Mouse (Mus musculus) heart, embryonic 13.5 days (tissue): ENCODE measurements around the gene Ap1m1. TPM values are rescaled to one million over a fixed set of nuclear protein-coding genes. Genes with fewer than 3 reads are reported as not detected.

ENCODE experiments used
- ATAC-seq: fragments of 200-750 bp; cut with Nextera tagmentation; 2 replicates; pipeline ENCODE4 v1.8.0; 2017; ENCODE audit warnings: moderate TSS enrichment; ENCODE audit not compliant: insufficient number of reproducible peaks, low FRiP score, low TSS enrichment; ENCODE audit errors: extremely low read depth
- H3K27ac ChIP-seq: fragments of 300-500 bp; sonication (generic); replicated peaks from 2 replicates; pipeline ENCODE4 v1.5.1; 2015; ENCODE audit warnings: moderate library complexity, mild to moderate bottlenecking, inconsistent platforms
- H3K27me3 ChIP-seq: fragments of 300-500 bp; sonication (generic); replicated peaks from 2 replicates; pipeline ENCODE4 v1.6.1; 2015; ENCODE audit warnings: mild to moderate bottlenecking, inconsistent platforms
- H3K36me3 ChIP-seq: fragments of 300-500 bp; sonication (generic); 2 replicates; pipeline ENCODE4 v1.6.1; 2015; ENCODE audit warnings: mild to moderate bottlenecking, inconsistent platforms
- H3K4me1 ChIP-seq: fragments of 300-500 bp; sonication (generic); 2 replicates; pipeline ENCODE4 v1.6.1; 2015; ENCODE audit warnings: inconsistent platforms
- H3K4me2 ChIP-seq: fragments of 300-500 bp; sonication (generic); 2 replicates; pipeline ENCODE4 v1.6.1; 2015; ENCODE audit warnings: inconsistent platforms, mild to moderate bottlenecking, moderate library complexity
- H3K4me3 ChIP-seq: fragments of 300-500 bp; sonication (generic); 2 replicates; pipeline ENCODE4 v1.5.1; 2015; ENCODE audit warnings: moderate library complexity, mild to moderate bottlenecking, inconsistent platforms
- H3K9ac ChIP-seq: fragments of 300-500 bp; sonication (generic); 2 replicates; pipeline ENCODE4 v1.6.1; 2015; ENCODE audit warnings: inconsistent platforms, mild to moderate bottlenecking, moderate library complexity
- H3K9me3 ChIP-seq: fragments of 300-500 bp; sonication (generic); 2 replicates; pipeline ENCODE4 v1.6.1; 2016; ENCODE audit warnings: inconsistent platforms
- WGBS: fragments of 180-500 bp; shearing (Covaris S2); methylation state at CpG from one replicate; pipeline ENCODE4 v1.1.7; 2015; ENCODE audit warnings: mixed read lengths; 5-methylcytosine and 5-hydroxymethylcytosine counted together
- polyA plus RNA-seq: library from polyadenylated mRNA; unstranded; fragments of >200 nt; fragmentation: Nextera tagmentation; extraction: Ambion mirVana; gene quantifications from 2 replicates; pipeline ENCODE4 v1.2.1, GENCODE M21; 2015

The Ap1m1 gene
- polyA plus RNA-seq, 1 experiment from 2014 or later = 107 TPM

GRCm38 (mm10) chr8:72295679-72296078 is 55.9 kb downstream of the Ap1m1 start:
- 6% methylated on average over 8 of the region's 8 CpGs for WGBS

DNA sequence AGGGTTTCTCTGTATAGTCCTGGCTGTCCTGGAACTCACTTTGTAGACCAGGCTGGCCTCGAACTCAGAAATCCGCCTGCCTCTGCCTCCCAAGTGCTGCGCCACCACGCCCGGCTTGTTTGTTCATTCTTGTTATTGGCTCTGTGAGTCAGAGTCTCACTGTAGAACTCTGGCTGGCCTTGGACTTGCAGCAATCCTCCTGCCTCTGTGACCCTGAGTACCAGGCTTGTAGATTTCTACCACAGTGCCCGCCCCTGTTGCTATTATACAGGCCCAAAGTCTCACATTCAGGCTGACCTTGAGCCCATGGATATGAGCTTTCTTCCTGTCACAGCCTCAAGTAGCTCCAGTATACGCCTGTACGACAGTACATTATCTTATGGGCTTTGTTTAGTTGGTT is 56.7 kb downstream of the Ap1m1 start:
- Histone ChIP-seq H3K27me3 (no peaks in the 10 kb centered on the region), H3K9me3 (no peaks in the 10 kb centered on the region), H3K9ac (no peak overlapping the region), H3K4me2 (no peak overlapping the region), H3K4me3 (no peak overlapping the region), H3K4me1 (peaks cover 31% of the 10 kb centered on the region), H3K27ac (peak overlapping the region; percentile 96), H3K36me3 (no peaks in the 10 kb centered on the region)
- no peak for ATAC-seq
- WGBS = 80% methylated on average over 8 of the region's 8 CpGs

More at GRCm38 (mm10) chr8:72295679-72296078, 55.9 kb downstream of the Ap1m1 start:
- Histone ChIP-seq H3K4me2 (peak overlapping the region; percentile 3), H3K36me3 (no peaks in the 10 kb centered on the region), H3K9me3 (no peaks in the 10 kb centered on the region), H3K4me1 (peaks cover 31% of the 10 kb centered on the region), H3K27ac (peak overlapping the region; percentile 96), H3K4me3 (no peak overlapping the region), H3K9ac (peak overlapping the region; percentile 53), H3K27me3 (no peaks in the 10 kb centered on the region)
- ATAC-seq = peak; percentile 89

DNA sequence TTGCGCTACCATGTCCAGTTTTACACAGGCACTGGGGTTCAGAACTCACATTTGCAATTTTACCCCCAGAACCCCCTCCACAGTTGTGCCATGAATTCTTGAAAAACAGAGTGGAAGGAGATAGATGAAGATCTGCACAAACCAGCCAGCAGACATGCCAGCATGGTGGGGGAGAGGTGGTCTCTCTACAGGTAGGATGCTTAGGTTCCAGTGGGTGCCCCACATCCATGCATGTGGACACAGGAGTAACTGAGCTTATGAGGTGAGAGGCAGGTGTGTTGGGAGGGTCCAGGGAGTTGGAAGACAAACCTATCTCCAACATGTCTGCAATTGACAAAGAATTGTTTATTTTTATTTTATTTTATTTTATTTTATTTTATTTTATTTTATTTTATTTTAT is 59.1 kb downstream of the Ap1m1 start:
- Histone ChIP-seq H3K4me3 (no peak overlapping the region), H3K9me3 (no peaks in the 10 kb centered on the region), H3K36me3 (no peaks in the 10 kb centered on the region), H3K27me3 (no peaks in the 10 kb centered on the region), H3K4me1 (peaks cover 44% of the 10 kb centered on the region), H3K9ac (no peak overlapping the region), H3K27ac (no peak overlapping the region), H3K4me2 (no peak overlapping the region)
- WGBS = 88% methylated on average over 1 of the region's 1 CpGs
- no peak for ATAC-seq

GRCm38 (mm10) chr8:72300654-72301400 is 61.0 kb downstream of the Ap1m1 start:
- Histone ChIP-seq H3K4me1 (peaks cover 25% of the 10 kb centered on the region), H3K36me3 (no peaks in the 10 kb centered on the region), H3K27ac (no peak overlapping the region), H3K9ac (no peak overlapping the region), H3K9me3 (no peaks in the 10 kb centered on the region), H3K4me3 (no peak overlapping the region), H3K4me2 (no peak overlapping the region), H3K27me3 (no peaks in the 10 kb centered on the region)
- no peak for ATAC-seq
- WGBS = 76% methylated on average over 9 of the region's 9 CpGs

GRCm38 (mm10) chr8:72301497-72301896 is 61.7 kb downstream of the Ap1m1 start:
- Histone ChIP-seq H3K36me3 (no peaks in the 10 kb centered on the region), H3K27me3 (no peaks in the 10 kb centered on the region), H3K9me3 (no peaks in the 10 kb centered on the region), H3K4me2 (no peak overlapping the region), H3K27ac (no peak overlapping the region), H3K4me1 (peaks cover 19% of the 10 kb centered on the region), H3K4me3 (no peak overlapping the region), H3K9ac (no peak overlapping the region)
- ATAC-seq = no peak
- WGBS = 79% methylated on average over 5 of the region's 5 CpGs

GRCm38 (mm10) chr8:72302986-72303612 is 63.3 kb downstream of the Ap1m1 start:
- Histone ChIP-seq H3K4me3 (no peak overlapping the region), H3K9ac (peak overlapping the region; percentile 64), H3K4me1 (peaks cover 18% of the 10 kb centered on the region), H3K9me3 (no peaks in the 10 kb centered on the region), H3K27me3 (no peaks in the 10 kb centered on the region), H3K4me2 (0 out of 2 replicates have a peak overlapping the region, but pooled peaks have one; percentile 9), H3K36me3 (no peaks in the 10 kb centered on the region), H3K27ac (peak overlapping the region; percentile 75)
- ATAC-seq = no peak
- 48% methylated on average over 8 of the region's 8 CpGs for WGBS

GRCm38 (mm10) chr8:72303633-72304032 is 63.8 kb downstream of the Ap1m1 start:
- H3K27ac ChIP-seq = peak overlapping the region; percentile 75; the same call in 1 of the 2 replicates
- WGBS = 40% methylated on average over 8 of the region's 8 CpGs
- H3K4me2 ChIP-seq = 0 out of 2 replicates have a peak overlapping the region, but pooled peaks have one; percentile 4
- no peaks in the 10 kb centered on the region for H3K9me3 ChIP-seq
- H3K36me3 ChIP-seq = no peaks in the 10 kb centered on the region
- H3K27me3 ChIP-seq = no peaks in the 10 kb centered on the region
- H3K4me1 ChIP-seq = peaks cover 23% of the 10 kb centered on the region
- no peak for ATAC-seq
- peak overlapping the region; percentile 33; the same call in 1 of the 2 replicates for H3K9ac ChIP-seq
- no peak overlapping the region for H3K4me3 ChIP-seq

DNA sequence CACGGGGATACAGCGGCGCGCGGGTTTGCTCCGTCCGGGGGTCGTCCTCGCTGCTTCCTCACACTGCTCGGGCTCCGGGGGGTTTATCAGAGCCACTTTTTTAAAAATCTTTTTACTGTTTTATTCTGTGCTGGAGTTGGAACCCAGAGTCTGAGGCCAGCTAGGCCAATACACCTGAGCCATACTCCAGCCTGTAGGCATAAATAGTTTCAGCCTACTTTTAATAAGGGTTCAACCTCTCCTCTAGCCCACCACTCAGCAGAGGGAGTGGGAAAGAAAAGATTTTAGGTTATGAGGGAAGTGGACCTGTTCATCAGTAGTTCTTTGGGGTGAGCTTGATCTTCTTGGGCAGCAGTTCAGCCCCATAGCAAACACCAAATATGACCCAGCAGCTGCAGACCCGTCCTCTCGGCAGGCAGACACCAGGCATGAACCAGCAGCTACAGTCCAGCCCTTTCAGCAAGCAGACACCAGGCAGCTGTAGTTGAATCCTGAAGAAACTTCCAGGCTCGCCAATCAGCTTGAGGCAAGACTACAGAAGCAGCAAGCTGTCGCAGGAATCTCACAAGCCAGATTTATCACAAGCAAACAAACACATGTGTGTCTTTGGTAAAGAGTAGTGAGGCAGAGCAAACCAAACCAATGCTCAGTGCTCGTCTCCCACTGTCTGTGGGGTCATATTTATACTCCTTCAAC is 65.5 kb downstream of the Ap1m1 start, which contains the start of gene Gm10282:
TSS of gene Gm10282 (minus strand) at position 51 of the 696 bp plus-strand sequence.
- Histone ChIP-seq H3K27me3 (no peaks in the 10 kb centered on the region), H3K4me3 (no peak within 1 kb of the TSS), H3K27ac (no peak within 1 kb of the TSS), H3K36me3 (no peaks in the 10 kb centered on the region), H3K4me2 (no peak within 1 kb of the TSS), H3K4me1 (peaks cover 34% of the 10 kb centered on the region), H3K9ac (no peak within 1 kb of the TSS), H3K9me3 (no peaks in the 10 kb centered on the region)
- 60% methylated on average over 16 of the region's 16 CpGs for WGBS
- no peak for ATAC-seq

DNA sequence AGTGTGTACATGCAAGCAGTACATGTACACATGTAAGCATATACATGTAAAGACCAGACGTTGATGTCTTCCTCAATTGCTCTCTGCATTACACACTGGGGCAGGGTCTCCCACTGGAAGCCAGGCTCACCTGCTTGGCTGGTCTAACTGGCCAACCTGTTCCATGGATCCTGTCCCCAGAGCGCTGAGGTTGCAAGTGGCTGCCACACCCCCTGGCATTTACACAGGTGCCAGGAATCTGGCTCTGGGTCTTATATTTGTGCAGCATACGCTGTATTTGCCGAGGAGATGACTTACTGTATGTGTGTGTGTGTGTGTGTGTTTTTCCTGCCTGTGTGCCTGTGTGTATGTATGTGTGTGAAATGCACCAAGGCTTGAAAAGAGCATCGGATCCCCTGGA is 67.1 kb downstream of the Ap1m1 start:
- H3K4me1 ChIP-seq = peaks cover 48% of the 10 kb centered on the region
- H3K9me3 ChIP-seq = no peaks in the 10 kb centered on the region
- ATAC-seq = no peak
- H3K36me3 ChIP-seq = no peaks in the 10 kb centered on the region
- no peaks in the 10 kb centered on the region for H3K27me3 ChIP-seq
- H3K4me3 ChIP-seq = no peak overlapping the region
- H3K27ac ChIP-seq = no peak overlapping the region
- H3K4me2 ChIP-seq = no peak overlapping the region
- H3K9ac ChIP-seq = no peak overlapping the region
- WGBS = 82% methylated on average over 5 of the region's 5 CpGs
